Mouse (Mus musculus) adrenal gland, postnatal 25 days (tissue): ENCODE measurements at regions not wholly inside any gene's neighbourhood (a gene's known extent, or its start where the extent isn't known, plus 50 kb on each side); places are given as distances from the start of the nearest gene placed in this dataset.

Experiments used
- DNase-seq: peaks from one replicate; pipeline ENCODE4 v3.0.0; 2021; ENCODE audit warnings: mixed read lengths

GRCm38 (mm10) chr4:120339371-120339770 lies 52.2 kb upstream of the Foxo6 start:
- DNase-seq, result peak; percentile 8

DNA sequence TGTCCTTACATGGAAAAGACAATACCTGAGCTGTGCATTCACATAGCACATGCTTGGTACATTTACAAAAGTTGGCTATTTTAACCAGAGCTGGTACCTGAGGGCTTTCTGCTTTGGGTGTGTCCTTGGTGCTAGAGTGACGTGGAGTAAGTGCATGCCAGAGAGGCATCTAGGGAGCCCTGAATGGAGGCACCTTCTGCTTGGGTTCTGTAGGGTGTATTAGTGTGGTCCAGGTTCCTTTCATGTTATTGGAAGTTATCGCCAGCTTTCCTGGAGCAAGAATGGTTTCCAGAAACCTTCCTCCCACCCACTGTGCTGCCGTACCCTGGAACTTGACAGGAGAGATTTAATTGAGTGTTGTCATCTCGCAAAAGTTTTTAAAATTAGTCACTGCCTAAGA lies 53.5 kb upstream of the Foxo6 start:
- no peak for DNase-seq

- DNase-seq, result no peak
Observed at GRCm38 (mm10) chr4:120341933-120342332, 54.8 kb upstream of the Foxo6 start.

DNA sequence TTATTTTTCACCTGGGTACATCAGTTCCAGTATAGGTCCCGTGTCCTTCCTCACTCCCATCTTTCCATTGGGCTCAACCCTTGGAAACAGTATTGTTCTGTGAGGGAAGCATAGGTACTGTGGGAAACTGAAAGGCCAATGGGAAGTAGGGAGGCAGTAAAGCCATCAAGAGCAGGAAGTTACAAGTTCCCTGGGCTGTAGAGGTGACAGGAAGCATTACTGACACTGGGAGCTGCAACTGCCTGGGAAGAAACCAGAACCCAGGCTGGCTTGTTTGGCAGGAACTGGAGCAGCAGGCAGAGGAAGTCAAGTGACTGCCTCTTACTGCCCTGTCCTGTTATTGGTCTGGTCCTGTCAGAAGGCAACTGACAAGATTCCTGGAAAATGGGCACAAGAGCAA lies 55.5 kb upstream of the Foxo6 start:
- no peak for DNase-seq

DNA sequence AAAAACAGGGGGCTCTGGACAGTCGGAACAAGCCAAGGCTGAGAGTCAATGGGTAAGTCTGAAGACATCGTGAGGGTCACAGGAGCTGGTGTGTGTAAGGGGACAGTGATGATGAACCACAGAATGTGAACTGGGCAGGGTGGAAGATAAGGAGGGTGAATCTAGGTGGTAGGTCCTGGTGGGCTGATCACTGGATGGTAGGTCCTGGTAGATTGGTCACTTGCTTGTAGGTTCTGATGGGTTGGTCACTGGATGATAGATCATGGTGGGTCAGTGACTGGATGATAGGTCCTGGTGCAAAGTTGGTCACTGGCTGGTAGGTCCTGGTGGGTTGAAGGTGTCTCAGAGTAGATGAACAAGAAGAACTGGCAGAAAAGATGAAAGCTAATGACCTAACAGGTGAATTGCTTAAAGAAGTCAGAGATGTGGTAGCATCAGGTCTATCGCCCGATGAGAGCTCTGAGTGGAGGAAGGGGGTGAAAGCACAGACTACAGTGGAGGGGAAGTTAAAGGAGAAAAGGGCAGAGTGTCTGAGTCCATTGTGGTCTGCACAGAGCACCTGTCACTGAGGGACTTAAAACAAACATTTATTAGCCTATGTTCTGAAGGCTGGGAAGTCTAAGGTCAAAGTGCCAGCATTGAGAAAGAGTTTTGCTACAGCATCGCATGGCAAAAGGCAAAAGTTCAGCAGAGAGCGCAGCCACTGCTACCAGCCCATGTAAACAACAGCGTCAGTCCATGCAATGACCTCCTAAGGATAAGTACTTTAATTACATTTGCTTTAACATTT lies 58.7 kb upstream of the Foxo6 start:
- DNase-seq, result no peak

DNA sequence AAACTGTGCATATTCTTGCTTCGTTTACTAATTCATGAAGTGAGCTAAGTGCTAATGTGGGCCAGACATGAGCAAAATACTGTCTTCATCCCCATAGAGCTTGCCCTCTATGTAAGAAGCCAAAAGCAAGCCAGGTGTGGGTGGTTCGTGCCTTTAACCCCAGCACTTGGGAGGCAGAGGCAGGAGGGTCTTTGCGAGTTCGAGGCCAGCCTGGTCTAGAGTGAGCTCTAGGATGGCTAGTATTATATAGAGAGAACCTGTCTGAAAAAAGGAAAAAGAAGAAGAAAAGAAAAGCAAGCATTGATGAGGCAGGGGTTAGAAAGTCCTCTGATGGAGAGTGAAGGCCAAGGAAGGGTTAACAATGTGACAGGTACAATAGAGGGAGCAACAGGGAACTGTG lies 55.2 kb upstream of the Scmh1 start:
- no peak for DNase-seq

DNA sequence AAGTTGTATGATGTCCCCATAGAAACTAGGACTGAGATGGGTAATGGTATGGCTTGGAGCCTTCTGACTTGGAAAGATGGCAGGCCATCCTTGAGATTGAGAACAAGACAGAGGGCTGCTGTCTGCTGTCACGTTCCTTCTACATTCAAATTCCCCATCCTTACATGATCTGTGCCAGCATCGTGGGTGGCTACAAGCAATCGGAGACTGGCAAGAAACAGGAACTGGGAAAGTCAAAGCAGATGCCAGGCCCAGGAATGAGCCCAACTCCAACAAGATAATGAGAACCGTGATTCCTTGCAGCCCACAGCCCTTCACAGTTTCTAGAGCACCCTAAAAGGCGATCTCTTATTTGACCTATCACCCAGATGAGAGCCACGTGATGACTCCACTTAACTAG lies 51.3 kb upstream of the Scmh1 start:
- no peak for DNase-seq
